Mouse (Mus musculus): ENCODE measurements around the gene Add2.

DNA sequence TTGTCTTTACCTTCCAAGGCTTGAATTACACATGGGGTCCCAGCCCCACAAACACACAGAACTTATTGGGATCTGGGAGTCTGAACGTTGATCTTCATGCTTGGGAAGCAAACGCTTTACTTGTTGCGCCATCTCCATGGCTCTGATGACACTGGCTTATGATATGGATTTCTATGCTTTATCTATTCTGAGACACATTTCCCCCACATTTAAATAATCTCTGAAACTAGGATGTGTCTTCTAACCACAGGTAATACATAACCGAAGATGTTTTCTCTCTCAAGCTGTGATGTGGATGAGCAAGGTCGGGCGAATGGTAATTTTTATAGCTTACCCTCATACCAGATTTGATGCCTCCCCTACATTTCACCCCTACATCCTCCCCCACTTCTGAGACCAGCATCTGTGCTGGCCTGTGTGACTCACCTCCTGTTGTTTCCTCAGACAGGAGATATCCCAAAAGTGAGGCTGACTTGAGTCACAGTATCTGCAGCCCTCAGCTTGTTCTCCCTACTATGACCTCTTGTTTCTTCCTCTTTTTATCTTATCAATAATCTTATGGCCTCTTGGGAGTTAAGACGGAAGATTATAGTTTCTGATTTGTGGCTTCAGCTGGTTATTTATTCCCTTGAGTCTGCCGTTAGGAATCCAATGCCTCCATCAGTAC is 46.2 kb downstream of the Add2 start:
- TF ChIP-seq FLI1 (IDR thresholded peaks at IDR 0.05; ENCODE audit: low read length) (no peak), GATA1 (IDR thresholded peaks at IDR 0.05; ENCODE audit: borderline replicate concordance, low read length) (no peak)
